Mouse (Mus musculus) kidney, embryonic 16.5 days (tissue): Measurements from ENCODE around the gene Acvrl1. TPM values are rescaled to one million over a fixed set of nuclear protein-coding genes. Genes with fewer than 3 reads are reported as not detected.

Source experiments
- ATAC-seq: fragments of 200-750 bp; cut with Nextera tagmentation; 2 replicates; pipeline ENCODE4 v1.8.0; 2017; ENCODE audit warnings: moderate TSS enrichment; ENCODE audit not compliant: low FRiP score, low TSS enrichment
- H3K27ac ChIP-seq: fragments of 300-500 bp; sonication (generic); 2 replicates; pipeline ENCODE4 v1.5.1; 2014; ENCODE audit warnings: low read length
- H3K27me3 ChIP-seq: fragments of 300-500 bp; sonication (generic); 2 replicates; pipeline ENCODE4 v1.6.1; 2014; ENCODE audit warnings: low read length, control low read depth, mixed read lengths; ENCODE audit not compliant: insufficient read depth
- H3K36me3 ChIP-seq: fragments of 300-500 bp; sonication (generic); 2 replicates; pipeline ENCODE4 v1.6.1; 2014; ENCODE audit warnings: low read length, control low read depth, mixed read lengths; ENCODE audit not compliant: insufficient read depth
- H3K4me1 ChIP-seq: fragments of 300-500 bp; sonication (generic); 2 replicates; pipeline ENCODE4 v1.6.1; 2014; ENCODE audit warnings: low read length, control low read depth, mixed read lengths; ENCODE audit not compliant: insufficient read depth
- H3K4me2 ChIP-seq: fragments of 300-500 bp; sonication (generic); replicated peaks from 2 replicates; pipeline ENCODE4 v1.6.1; 2014; ENCODE audit warnings: low read depth, low read length
- H3K4me3 ChIP-seq: fragments of 300-500 bp; sonication (generic); 2 replicates; pipeline ENCODE4 v1.5.1; 2014; ENCODE audit warnings: mild to moderate bottlenecking, low read length
- H3K9ac ChIP-seq: fragments of 300-500 bp; sonication (generic); replicated peaks from 2 replicates; pipeline ENCODE4 v1.6.1; 2014; ENCODE audit warnings: low read length
- H3K9me3 ChIP-seq: fragments of 300-500 bp; sonication (generic); 2 replicates; pipeline ENCODE4 v1.6.1; 2016; ENCODE audit warnings: low read length, control low read depth
- WGBS: fragments of 180-500 bp; shearing (Covaris S2); extraction: QIAGEN DNeasy Blood & Tissue Kit; methylation state at CpG from one replicate; pipeline ENCODE4 v1.1.7; 2014; 5-methylcytosine and 5-hydroxymethylcytosine counted together
- polyA plus RNA-seq: library from polyadenylated mRNA; unstranded; fragments of >200 nt; fragmentation: Nextera tagmentation; extraction: Ambion mirVana; gene quantifications from 2 replicates; pipeline ENCODE4 v1.2.1, GENCODE M21; 2015

Acvrl1 gene
- polyA plus RNA-seq, 1 experiment from 2014 or later, result 24.4 TPM

DNA sequence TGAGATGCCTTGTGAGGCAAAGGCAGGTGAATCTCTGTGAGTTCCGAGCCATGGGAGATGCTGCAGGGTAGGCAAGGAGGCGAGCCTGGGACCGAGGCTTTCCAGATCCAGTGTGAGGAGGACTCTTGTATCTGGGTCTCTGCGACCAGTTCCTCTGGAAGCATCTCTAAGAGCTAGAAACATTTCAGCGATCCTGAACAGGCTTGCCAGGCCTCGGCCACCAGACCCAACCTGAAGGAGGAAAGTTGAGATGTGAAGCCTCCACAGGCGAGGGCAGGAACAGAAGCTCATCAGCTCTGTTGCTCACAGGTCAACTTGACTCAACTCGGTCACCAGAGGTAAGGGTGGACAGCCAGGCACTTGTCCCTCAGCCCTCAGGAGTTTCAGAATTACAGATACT lies 36.8 kb upstream of the Acvrl1 start:
- H3K4me2 ChIP-seq, result no peak overlapping the region
- no peaks in the 10 kb centered on the region for H3K36me3 ChIP-seq
- no peak for ATAC-seq
- WGBS, result 93% methylated on average over 8 of the region's 8 CpGs
- H3K9me3 ChIP-seq, result no peaks in the 10 kb centered on the region
- peaks cover 35% of the 10 kb centered on the region for H3K4me1 ChIP-seq
- no peak overlapping the region for H3K9ac ChIP-seq
- H3K27me3 ChIP-seq, result peaks cover 15% of the 10 kb centered on the region; the same call in 1 of the 2 replicates
- no peak overlapping the region for H3K27ac ChIP-seq
- H3K4me3 ChIP-seq, result no peak overlapping the region

DNA sequence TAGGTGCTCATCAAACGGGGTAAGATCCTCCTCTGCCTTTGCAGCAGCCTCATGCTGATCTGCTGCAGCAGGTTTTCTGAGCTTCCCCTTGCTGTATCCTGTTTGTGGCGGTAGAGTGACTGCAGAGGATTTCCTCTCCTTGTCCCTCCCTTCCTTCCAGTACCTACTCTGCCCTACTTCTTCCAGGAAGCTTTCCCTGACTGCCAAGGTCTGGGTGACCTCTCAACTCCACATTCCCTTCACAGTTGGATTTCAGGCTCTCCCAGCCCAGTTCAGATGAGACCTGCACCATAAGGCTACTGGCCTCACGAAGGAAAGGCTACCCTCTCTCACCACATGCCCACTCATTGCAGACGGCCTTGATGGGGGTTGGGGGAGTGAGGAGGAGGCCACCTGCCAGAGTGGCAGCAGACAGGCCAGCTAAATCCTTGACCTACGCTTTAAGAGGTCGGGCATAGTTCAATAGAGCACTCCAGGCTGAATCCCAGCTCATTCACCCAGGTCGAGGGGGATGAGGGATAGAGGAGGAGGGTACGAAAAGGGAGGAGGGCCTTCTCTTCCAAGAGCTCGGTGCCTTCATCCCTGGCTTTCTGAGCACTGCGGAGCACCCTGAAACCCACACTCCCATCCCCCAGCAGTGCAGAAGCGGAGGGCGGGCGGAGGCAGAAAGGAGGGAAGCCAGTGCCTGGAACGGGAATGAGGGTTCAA lies 36.0 kb upstream of the Acvrl1 start:
- Histone ChIP-seq H3K27me3 (peaks cover 13% of the 10 kb centered on the region; the same call in 1 of the 2 replicates), H3K27ac (peak overlapping the region; percentile 75), H3K4me1 (peaks cover 36% of the 10 kb centered on the region), H3K36me3 (no peaks in the 10 kb centered on the region), H3K9ac (peak overlapping the region; percentile 39), H3K4me2 (peak overlapping the region; percentile 39), H3K9me3 (no peaks in the 10 kb centered on the region), H3K4me3 (peak overlapping the region; percentile 22; the same call in 1 of the 2 replicates)
- peak; percentile 46 for ATAC-seq
- WGBS, result 28% methylated on average over 14 of the region's 14 CpGs

DNA sequence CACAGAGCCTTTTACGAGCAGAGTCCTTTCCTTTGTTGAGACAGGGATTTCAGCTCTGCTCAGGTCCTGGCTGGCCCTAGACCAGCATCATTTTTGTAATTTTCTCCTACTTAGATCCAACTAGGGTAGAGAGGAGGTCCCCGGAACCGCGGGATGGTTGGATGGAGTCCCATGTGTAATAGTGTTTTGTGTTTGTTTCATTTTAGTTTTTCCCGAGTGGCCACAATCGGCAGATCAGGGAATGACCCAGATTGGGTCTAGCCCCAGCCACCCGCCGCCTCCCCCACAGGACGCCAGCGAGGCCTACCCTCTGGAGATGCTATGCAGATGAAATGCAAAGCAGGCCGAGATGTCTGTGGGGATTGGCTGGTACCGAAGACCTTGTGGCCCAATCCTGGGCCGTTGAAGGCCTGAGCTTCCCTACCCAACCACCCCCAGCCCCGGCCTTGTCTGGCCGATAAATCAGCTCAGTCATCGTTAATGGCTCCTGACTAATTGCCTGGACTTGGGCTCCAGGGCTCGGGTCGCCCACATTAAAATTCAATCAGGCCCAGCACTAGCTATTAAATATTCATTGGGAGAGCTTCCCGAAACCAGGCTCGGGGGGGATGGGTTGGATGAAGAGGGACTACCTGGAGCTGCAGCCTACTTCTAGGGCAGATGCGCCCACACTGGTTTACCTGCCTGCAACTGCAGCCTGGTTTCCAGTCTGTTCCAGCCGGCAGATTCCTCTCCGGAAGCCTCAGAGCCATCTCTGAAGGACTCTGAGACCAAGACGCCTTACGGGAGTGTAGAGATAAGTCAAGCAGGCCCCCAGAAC lies 35.3 kb upstream of the Acvrl1 start:
- H3K4me2 ChIP-seq, result peak overlapping the region; percentile 39
- 11% methylated on average over 25 of the region's 25 CpGs for WGBS
- ATAC-seq, result peak; percentile 93

DNA sequence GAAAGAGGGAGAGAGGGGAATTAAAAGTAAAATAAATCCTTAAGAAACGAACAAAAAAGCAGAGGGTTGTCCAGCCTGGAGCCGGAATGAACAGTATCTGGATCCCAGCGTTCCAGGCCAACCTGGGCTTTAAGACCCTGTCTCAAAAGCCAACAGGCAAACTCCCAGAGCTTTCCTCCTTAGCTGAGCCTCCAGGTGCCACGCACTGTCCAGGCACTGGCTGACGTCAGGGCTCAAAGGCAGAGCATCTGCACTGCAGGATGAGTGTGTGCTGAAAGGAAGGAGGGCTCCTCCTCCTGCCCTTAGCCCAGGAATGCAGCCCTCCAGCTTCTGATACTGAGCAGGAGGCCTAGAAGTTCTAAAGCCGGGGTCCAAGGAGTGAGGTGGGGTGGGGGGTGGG lies 34.3 kb upstream of the Acvrl1 start:
- Histone ChIP-seq H3K4me2 (no peak overlapping the region), H3K4me3 (no peak overlapping the region), H3K27me3 (peaks cover 15% of the 10 kb centered on the region; the same call in 1 of the 2 replicates), H3K9ac (no peak overlapping the region), H3K27ac (no peak overlapping the region), H3K9me3 (no peaks in the 10 kb centered on the region), H3K4me1 (peaks cover 49% of the 10 kb centered on the region), H3K36me3 (no peaks in the 10 kb centered on the region)
- WGBS, result 30% methylated on average over 6 of the region's 6 CpGs
- ATAC-seq, result no peak

More for the DNA sequence above, 35.3 kb upstream of the Acvrl1 start:
- Histone ChIP-seq H3K36me3 (no peaks in the 10 kb centered on the region), H3K9me3 (no peaks in the 10 kb centered on the region), H3K27me3 (peaks cover 14% of the 10 kb centered on the region; the same call in 1 of the 2 replicates), H3K9ac (peak overlapping the region; percentile 39), H3K4me1 (peaks cover 42% of the 10 kb centered on the region), H3K27ac (peak overlapping the region; percentile 75), H3K4me3 (peak overlapping the region; percentile 22; the same call in 1 of the 2 replicates)

DNA sequence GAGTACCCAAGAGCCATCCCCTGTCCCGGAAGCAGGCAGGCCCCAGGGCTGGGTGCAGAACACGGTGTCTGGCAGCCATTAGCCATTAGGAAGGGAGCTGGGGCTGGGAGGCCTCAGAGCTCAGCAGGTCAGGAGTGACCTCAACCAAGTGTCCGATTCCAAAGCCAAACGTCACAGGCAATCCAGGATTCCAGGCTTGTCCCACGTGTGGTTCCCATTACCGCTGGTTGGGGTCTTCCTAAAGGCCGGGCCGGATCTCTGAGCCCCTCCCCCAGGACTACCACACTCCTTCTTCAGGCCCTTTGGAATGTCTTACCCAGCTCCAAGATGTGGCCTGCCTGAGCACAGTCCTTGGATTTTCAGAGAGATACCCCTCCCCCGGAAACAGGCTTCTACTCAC lies 33.3 kb upstream of the Acvrl1 start:
- Histone ChIP-seq H3K27ac (no peak overlapping the region), H3K4me2 (no peak overlapping the region), H3K36me3 (no peaks in the 10 kb centered on the region), H3K27me3 (peaks cover 22% of the 10 kb centered on the region; the same call in 1 of the 2 replicates), H3K4me3 (no peak overlapping the region), H3K9ac (no peak overlapping the region), H3K9me3 (no peaks in the 10 kb centered on the region), H3K4me1 (peaks cover 49% of the 10 kb centered on the region)
- ATAC-seq, result no peak
- WGBS, result 29% methylated on average over 9 of the region's 9 CpGs

DNA sequence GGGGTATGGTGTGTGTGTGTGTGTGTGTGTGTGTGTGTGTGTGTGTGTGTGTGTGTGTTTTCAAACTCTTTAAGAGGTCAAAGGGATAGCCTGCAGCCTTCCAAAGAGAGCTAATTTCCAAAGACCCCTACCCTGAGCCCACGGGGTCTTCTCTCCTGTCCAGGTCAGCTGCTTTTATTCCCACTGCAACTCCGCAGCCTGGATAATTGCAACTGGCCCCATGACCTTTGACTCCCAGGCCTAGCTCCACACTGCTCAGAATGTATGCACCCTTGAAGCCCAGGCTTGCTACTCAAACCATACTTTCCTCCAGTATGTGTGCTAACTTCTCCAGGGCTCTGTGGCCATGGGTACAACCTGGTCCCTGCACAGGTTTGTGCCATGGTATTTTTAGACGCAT lies 32.9 kb upstream of the Acvrl1 start:
- no peak overlapping the region for H3K9ac ChIP-seq

DNA sequence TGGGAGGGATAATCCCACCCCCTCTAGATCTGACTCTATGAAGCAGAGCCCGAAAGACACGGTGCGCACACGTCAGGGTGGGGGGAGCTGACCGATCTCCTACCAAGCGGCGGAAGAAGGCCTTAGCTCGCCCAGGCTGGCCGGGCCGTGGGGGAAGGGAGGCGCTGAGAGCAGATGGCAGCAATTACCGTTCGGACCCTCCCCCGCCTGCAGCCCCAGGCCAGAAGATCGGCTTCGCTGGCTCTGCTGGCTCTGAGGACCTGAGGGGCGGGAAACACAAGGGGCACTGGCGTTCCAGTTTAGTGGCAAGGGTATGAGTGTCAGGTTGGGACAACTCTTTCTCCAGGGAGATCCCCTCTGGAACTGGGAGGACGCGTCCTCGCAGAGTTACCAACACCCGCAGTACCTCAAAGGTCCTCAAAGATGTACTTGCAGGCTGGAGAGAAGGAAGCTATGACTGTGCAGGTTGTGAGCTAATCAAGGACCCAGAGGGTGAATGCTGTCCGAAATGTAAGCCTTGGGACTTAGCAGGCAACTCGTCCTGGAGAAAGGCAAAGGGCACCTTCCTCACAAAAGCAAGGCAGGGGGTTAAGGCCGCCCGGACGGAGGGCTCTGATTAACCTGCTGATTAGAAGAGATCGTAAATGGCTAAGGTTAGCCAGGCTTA lies 30.2 kb upstream of the Acvrl1 start:
- H3K9ac ChIP-seq, result peak overlapping the region; percentile 55
- ATAC-seq, result peak; percentile 41
- peak overlapping the region; percentile 50 for H3K4me2 ChIP-seq
- 0 out of 2 replicates have a peak overlapping the region, but pooled peaks have one; percentile 17 for H3K27ac ChIP-seq
- no peaks in the 10 kb centered on the region for H3K9me3 ChIP-seq
- H3K4me1 ChIP-seq, result peaks cover 34% of the 10 kb centered on the region
- peaks cover 14% of the 10 kb centered on the region; the same call in 1 of the 2 replicates for H3K27me3 ChIP-seq
- H3K36me3 ChIP-seq, result no peaks in the 10 kb centered on the region
- H3K4me3 ChIP-seq, result peak overlapping the region; percentile 13; the same call in 1 of the 2 replicates
- whole genome bisulfite sequencing, result 5% methylated on average over 28 of the region's 28 CpGs

More for the DNA sequence above, 32.9 kb upstream of the Acvrl1 start:
- no peak overlapping the region for H3K4me3 ChIP-seq
- peaks cover 18% of the 10 kb centered on the region; the same call in 1 of the 2 replicates for H3K27me3 ChIP-seq
- no peak overlapping the region for H3K27ac ChIP-seq
- H3K4me1 ChIP-seq, result peaks cover 49% of the 10 kb centered on the region
- H3K4me2 ChIP-seq, result no peak overlapping the region
- no peaks in the 10 kb centered on the region for H3K9me3 ChIP-seq
- no peak for ATAC-seq
- 50% methylated on average over 3 of the region's 3 CpGs for WGBS
- H3K36me3 ChIP-seq, result no peaks in the 10 kb centered on the region

DNA sequence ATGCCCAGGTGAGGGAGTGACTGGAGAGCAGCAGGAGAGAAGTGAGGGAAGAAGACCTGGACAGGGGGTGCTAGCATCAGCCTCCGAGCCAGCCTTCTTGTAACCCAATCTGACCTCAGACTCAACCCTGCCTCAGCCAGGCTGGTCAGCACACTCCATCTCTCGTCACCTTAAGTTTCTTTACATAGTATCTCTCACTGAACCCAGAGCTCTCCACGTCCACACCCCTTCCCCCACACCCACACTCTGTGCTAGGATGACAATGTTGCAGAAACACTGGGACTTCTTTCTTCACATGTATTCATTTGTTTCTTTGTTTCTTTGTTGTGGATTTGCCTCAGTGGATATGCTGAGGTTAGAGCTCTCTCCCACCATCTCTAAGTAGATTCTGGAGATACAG lies 27.3 kb upstream of the Acvrl1 start:
- Histone ChIP-seq H3K4me1 (peaks cover 17% of the 10 kb centered on the region), H3K27me3 (peaks cover 14% of the 10 kb centered on the region; the same call in 1 of the 2 replicates), H3K9ac (no peak overlapping the region), H3K36me3 (no peaks in the 10 kb centered on the region), H3K9me3 (no peaks in the 10 kb centered on the region), H3K27ac (no peak overlapping the region), H3K4me3 (no peak overlapping the region), H3K4me2 (no peak overlapping the region)
- no peak for ATAC-seq
- 78% methylated on average over 3 of the region's 3 CpGs for WGBS

DNA sequence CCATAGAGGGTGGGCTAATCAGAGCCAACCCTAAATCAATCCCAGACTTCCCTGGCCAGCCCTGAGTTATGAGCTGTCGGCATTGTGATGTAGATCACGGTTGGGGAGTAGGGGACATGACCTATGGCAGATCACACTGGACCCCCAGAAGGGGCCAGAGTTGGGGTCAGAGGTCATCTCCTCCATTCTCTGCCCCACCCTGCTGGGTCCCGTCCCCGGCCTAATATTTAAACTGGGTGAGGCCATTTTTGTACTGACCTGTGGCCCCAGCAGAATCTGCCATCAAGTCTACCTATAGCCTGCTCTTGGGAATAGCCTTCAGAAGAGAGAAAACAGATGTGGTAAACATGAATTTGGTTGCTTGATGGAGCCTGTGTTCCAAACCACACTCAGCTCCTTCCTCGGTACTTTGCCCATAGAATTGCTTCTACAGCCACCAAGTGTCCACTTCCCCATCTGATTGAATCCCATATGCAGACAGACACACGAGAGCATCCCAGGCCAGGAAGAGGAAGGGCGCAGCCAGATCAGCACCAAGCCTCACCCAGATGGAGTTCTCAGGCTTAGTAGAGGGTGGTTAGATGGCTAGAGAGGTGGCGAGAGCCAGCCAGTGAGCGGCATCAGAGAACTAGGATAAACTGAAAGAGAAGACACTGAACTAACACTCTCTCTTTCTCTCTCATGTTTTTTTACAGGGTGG lies 24.6 kb upstream of the Acvrl1 start:
- H3K4me1 ChIP-seq, result peaks cover 3% of the 10 kb centered on the region; the same call in 1 of the 2 replicates
- no peak for ATAC-seq
- 79% methylated on average over 9 of the region's 9 CpGs for WGBS

More for the DNA sequence above, 24.6 kb upstream of the Acvrl1 start:
- Histone ChIP-seq H3K9me3 (no peaks in the 10 kb centered on the region), H3K36me3 (no peaks in the 10 kb centered on the region), H3K27ac (no peak overlapping the region), H3K9ac (no peak overlapping the region), H3K4me3 (no peak overlapping the region), H3K27me3 (0 out of 2 replicates have a peak, but pooled peaks cover 9% of the 10 kb centered on the region), H3K4me2 (no peak overlapping the region)
